Mouse (Mus musculus): ENCODE data around the gene Evx1.
"Not testable (repeated sequence)": the region's sequence is repeated elsewhere in the genome, so short reads cannot be mapped to it uniquely, and the experiment has no call there.

Gene Evx1

GRCm38 (mm10) chr6:52321826-52322315 is 8.6 kb downstream of the Evx1 start:
- no peak for DNase-seq (ENCODE audit: low spot score)

- DNase-seq (ENCODE audit: low spot score), result no peak
Observed at GRCm38 (mm10) chr6:52322721-52323215, 9.5 kb downstream of the Evx1 start.

DNA sequence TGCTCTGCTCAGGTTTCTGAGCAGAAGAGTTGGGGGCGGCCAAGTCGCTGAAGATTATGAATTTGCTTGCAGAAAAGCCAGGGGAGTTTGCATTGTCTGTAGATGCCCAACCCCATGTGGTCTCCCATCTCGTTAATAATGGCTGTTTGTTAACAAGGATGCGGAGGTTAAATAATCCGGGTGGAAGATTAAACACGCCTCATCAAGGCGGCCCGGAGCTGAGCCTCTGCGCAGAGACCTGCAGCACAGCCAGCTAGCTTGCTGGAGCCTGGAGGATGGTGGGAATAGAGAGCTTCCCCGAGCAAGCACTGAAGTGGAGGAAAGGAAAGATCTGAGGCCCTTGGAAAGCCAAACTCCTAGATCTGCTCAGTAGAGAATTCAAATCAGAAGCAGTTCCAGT is 10.0 kb downstream of the Evx1 start:
- DNase-seq (ENCODE audit: low spot score), result no peak

GRCm38 (mm10) chr6:52324061-52324460 is 10.8 kb downstream of the Evx1 start:
- DNase-seq (ENCODE audit: low spot score), result no peak

GRCm38 (mm10) chr6:52346816-52347215 is 33.5 kb downstream of the Evx1 start:
- not testable (repeated sequence) for DNase-seq (ENCODE audit: low spot score)

GRCm38 (mm10) chr6:52366021-52366420 is 52.7 kb downstream of the Evx1 start:
- DNase-seq (ENCODE audit: low spot score), result no peak

DNA sequence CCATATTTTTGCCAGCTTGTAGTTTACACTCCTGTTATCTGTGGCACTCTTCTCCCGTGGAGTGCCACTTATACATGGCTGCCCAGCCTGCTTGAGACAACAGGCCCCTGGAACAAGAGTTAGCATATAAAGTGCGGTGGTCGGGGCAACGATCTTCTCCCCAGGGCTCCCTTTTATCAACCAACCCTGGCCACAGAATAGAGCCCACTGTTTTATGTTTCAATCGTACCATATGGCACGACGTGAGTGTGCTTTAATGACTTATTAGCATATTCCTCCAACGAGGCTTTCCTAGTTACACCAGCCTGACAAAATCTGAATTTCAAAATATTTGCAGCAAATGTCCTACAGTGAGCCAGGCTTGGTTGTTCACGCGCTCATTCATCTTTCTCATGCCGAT is 53.2 kb downstream of the Evx1 start:
- DNase-seq (ENCODE audit: low spot score), result no peak

- no peak for DNase-seq (ENCODE audit: low spot score)
Observed at GRCm38 (mm10) chr6:52367067-52367466, 53.8 kb downstream of the Evx1 start.

Measured in T-cell, adult 2 months (primary cell).